Mouse (Mus musculus) CH12.LX (cell line): ENCODE data around the gene Asap2.

Experiments used
- CTCF ChIP-seq, 2 experiments: IDR thresholded peaks in 1 of 2; conservative IDR thresholded peaks in 1 of 2; 2 replicates each; pipeline ENCODE4 v1.5.1; 2011 to 2012; ENCODE audit warnings: low read depth in 2 of 2, low read length in 2 of 2, improper control_type of control experiment in 1 of 2, inconsistent platforms in 1 of 2, mild to moderate bottlenecking in 1 of 2, moderate library complexity in 1 of 2
- EP300 ChIP-seq: IDR thresholded peaks from 2 replicates; pipeline ENCODE4 v1.6.1; 2011; ENCODE audit warnings: low read length, improper control_type of control experiment
- ETS1 ChIP-seq: conservative IDR thresholded peaks from 2 replicates; pipeline ENCODE4 v1.6.1; 2012; ENCODE audit warnings: low read depth, mild to moderate bottlenecking, inconsistent platforms, low read length, improper control_type of control experiment, moderate library complexity
- HCFC1 ChIP-seq: IDR thresholded peaks from 2 replicates; pipeline ENCODE4 v1.6.1; 2012; ENCODE audit warnings: low read depth, mild to moderate bottlenecking, inconsistent platforms, low read length, improper control_type of control experiment
- KAT2A ChIP-seq: IDR thresholded peaks from 2 replicates; pipeline ENCODE4 v1.6.1; 2012; ENCODE audit warnings: low read length, improper control_type of control experiment, inconsistent platforms; ENCODE audit not compliant: insufficient replicate concordance
- MAFK ChIP-seq: IDR thresholded peaks from 2 replicates; pipeline ENCODE4 v1.6.1; 2011; ENCODE audit warnings: low read length, improper control_type of control experiment; ENCODE audit not compliant: insufficient replicate concordance
- MAX ChIP-seq: IDR thresholded peaks from 2 replicates; pipeline ENCODE4 v1.6.1; 2011; ENCODE audit warnings: low read length, improper control_type of control experiment
- MEF2A ChIP-seq: IDR thresholded peaks from 2 replicates; pipeline ENCODE4 v1.6.1; 2014; ENCODE audit warnings: low read depth, mild to moderate bottlenecking, inconsistent platforms, low read length, improper control_type of control experiment, borderline replicate concordance
- POLR2A ChIP-seq: IDR thresholded peaks from 2 replicates; pipeline ENCODE4 v1.6.1; 2011; ENCODE audit warnings: low read depth, mild to moderate bottlenecking, improper control_type of control experiment, low read length
- POLR2AphosphoS2 ChIP-seq: IDR thresholded peaks from 2 replicates; pipeline ENCODE4 v1.6.1; 2011; ENCODE audit warnings: low read depth, low read length, improper control_type of control experiment
- SIN3A ChIP-seq: IDR thresholded peaks from 2 replicates; pipeline ENCODE4 v1.6.1; 2012; ENCODE audit warnings: low read length, improper control_type of control experiment, inconsistent platforms
- USF1 ChIP-seq: IDR thresholded peaks from 2 replicates; pipeline ENCODE4 v1.6.1; 2014; ENCODE audit warnings: low read depth, mild to moderate bottlenecking, inconsistent platforms, low read length, improper control_type of control experiment
- USF2 ChIP-seq: conservative IDR thresholded peaks from 2 replicates; pipeline ENCODE4 v1.6.1; 2011; ENCODE audit warnings: low read depth, low read length, improper control_type of control experiment
- ZC3H11A ChIP-seq: IDR thresholded peaks from 2 replicates; pipeline ENCODE4 v1.6.1; 2012; ENCODE audit warnings: low read depth, mild to moderate bottlenecking, inconsistent platforms, low read length, improper control_type of control experiment

DNA sequence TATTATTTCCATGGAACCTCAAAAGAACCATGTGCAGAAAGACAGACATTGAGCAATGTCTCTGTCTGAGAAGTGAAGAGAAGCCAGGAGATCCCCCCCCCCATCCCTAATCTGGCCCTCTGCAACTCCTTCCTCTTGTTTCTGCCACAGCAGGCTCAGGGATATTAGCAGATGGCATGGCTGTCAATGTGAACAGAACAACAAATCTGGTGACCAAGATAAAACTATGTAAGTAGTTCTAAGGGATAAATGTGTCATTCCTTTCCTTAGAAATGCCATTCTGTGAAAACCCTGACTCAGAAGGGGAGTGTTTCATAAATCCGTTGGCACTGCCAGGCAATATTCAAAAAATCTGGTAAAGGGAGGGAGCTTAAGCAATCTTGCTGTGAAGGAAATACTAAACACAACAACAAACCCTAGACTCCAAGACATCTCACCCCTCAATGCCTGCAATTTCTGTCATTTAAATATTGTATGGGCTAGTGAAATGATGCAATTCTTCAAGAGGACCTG lies 287.1 kb downstream of the Asap2 start:
- TF ChIP-seq POLR2A, result no peak
- no peak for TF ChIP-seq POLR2AphosphoS2
- TF ChIP-seq USF1, result no peak
- no peak for TF ChIP-seq EP300
- no peak for TF ChIP-seq CTCF (conservative IDR thresholded peaks at IDR 0.05 in 1 of 2, IDR thresholded peaks at IDR 0.05 in 1 of 2; ENCODE audit: low read depth in 2 of 2, low read length in 2 of 2)
- no peak for TF ChIP-seq SIN3A
- no peak for TF ChIP-seq ETS1
- no peak for TF ChIP-seq KAT2A
- TF ChIP-seq MEF2A, result no peak
- TF ChIP-seq MAFK, result no peak
- TF ChIP-seq MAX, result no peak
- no peak for TF ChIP-seq USF2
- no peak for TF ChIP-seq HCFC1
- TF ChIP-seq ZC3H11A, result no peak
